In genomic region chr1:75693231-75693914, GRCm38 (mm10) we compare ENCODE assay signal across 8 mouse cellular contexts.
DNase-seq lines count a peak whose midpoint lies in the region; ATAC-seq and TF ChIP-seq lines count a peak whose summit lies in the region.

No protein-coding gene starts in this region.

- peak; percentile 95 for ATAC-seq in forebrain, embryonic 13.5 days
- no peak for ATAC-seq in megakaryocyte-erythroid progenitor cell, adult 5-6 weeks (replicated peaks; ENCODE audit: low FRiP score, low TSS enrichment, poor library complexity, severe bottlenecking)

- DNase-seq in layer of hippocampus, adult 9-11 months: peak; percentile 56
- no peak for DNase-seq in layer of hippocampus, postnatal 25 days (ENCODE audit: extremely low spot score in 1 of 2, low spot score in 1 of 2)
- peak; percentile 17 for DNase-seq in cerebellum, adult 8-10 months
- DNase-seq in lung, postnatal 25 days (ENCODE audit: low spot score): peak; percentile 13
- DNase-seq in thymus, adult 2 months: no peak
- DNase-seq in adrenal gland, adult 18-20 months (ENCODE audit: low spot score in 2 of 2): no peak

- H3K4me2 ChIP-seq in forebrain, embryonic 13.5 days: no peak overlapping the region

- TF ChIP-seq CTCF in thymus, adult 2 months (IDR thresholded peaks at IDR 0.05; ENCODE audit: borderline replicate concordance, control insufficient read depth, extremely low read depth, insufficient read depth, low read length, poor library complexity): no peak

- peak overlapping the region; percentile 37 for H3K27ac ChIP-seq in forebrain, embryonic 13.5 days
- no peak overlapping the region for H3K27ac ChIP-seq in thymus, adult 2 months (ENCODE audit: control insufficient read depth, insufficient read depth, low read length)

- no peak overlapping the region for H3K4me3 ChIP-seq in forebrain, embryonic 13.5 days
- no peak overlapping the region for H3K4me3 ChIP-seq in thymus, adult 2 months (ENCODE audit: control insufficient read depth, insufficient read depth, low read length)

- H3K27me3 ChIP-seq in forebrain, embryonic 13.5 days: peaks cover 14% of the 10 kb centered on the region; the same call in 1 of the 2 replicates
- no peaks in the 10 kb centered on the region for H3K27me3 ChIP-seq in thymus, adult 2 months (ENCODE audit: control insufficient read depth, insufficient read depth, low read length)

- H3K9ac ChIP-seq in forebrain, embryonic 13.5 days: no peak overlapping the region

- no peak for TF ChIP-seq POLR2A in thymus, adult 2 months (IDR thresholded peaks at IDR 0.05; ENCODE audit: control insufficient read depth, extremely low read depth, insufficient read depth, low read length, poor library complexity)

- H3K9me3 ChIP-seq in forebrain, embryonic 13.5 days (replicated peaks): no peaks in the 10 kb centered on the region

- peaks cover 18% of the 10 kb centered on the region for H3K4me1 ChIP-seq in forebrain, embryonic 13.5 days
- H3K4me1 ChIP-seq in thymus, adult 2 months (replicated peaks; ENCODE audit: control insufficient read depth, insufficient read depth, low read length): no peaks in the 10 kb centered on the region

- 15% methylated on average over 12 of the region's 12 CpGs for WGBS in forebrain, embryonic 13.5 days
- WGBS in thymus, adult 2 months: 78% methylated on average over 12 of the region's 12 CpGs

- H3K36me3 ChIP-seq in forebrain, embryonic 13.5 days (ENCODE audit: poor library complexity, severe bottlenecking): no peaks in the 10 kb centered on the region
- no peaks in the 10 kb centered on the region for H3K36me3 ChIP-seq in thymus, adult 2 months (ENCODE audit: control insufficient read depth, insufficient read depth, low read length)

Comparison
In these comparisons a context has a peak if more than half of its experiments do, and no peak if none do; other contexts are left out.
1. DNase-seq: peak in layer of hippocampus, adult 9-11 months (single experiment), cerebellum, adult 8-10 months (single experiment) and lung, postnatal 25 days (single experiment); none in layer of hippocampus, postnatal 25 days (0 of 2), thymus, adult 2 months (single experiment) and adrenal gland, adult 18-20 months (0 of 2).